Mouse (Mus musculus) T-helper 17 cell (primary cell): ENCODE measurements around the gene Mroh7.

ENCODE experiments used
- in situ Hi-C, 2 experiments: fragments of 300-600 bp; cut with MboI, MseI; formaldehyde crosslinking; loops; 1 replicate in 1 of 2; 2 replicates in 1 of 2; pipeline ENCODE4 v1.15.1; 2025; ENCODE audit warnings: high pct_unique_total_duplicates in 2 of 2

Gene Mroh7

GRCm38 (mm10) chr4:106699989-106700388 lies 30.7 kb downstream of the Mroh7 start:
- in situ Hi-C loops = no loop called here

GRCm38 (mm10) chr4:106693841-106694430 lies 36.8 kb downstream of the Mroh7 start:
- in situ Hi-C loops = no loop called here

GRCm38 (mm10) chr4:106688636-106689296 lies 42.0 kb downstream of the Mroh7 start:
- in situ Hi-C loops = no loop called here

GRCm38 (mm10) chr4:106680955-106681354 lies 49.8 kb downstream of the Mroh7 start:
- in situ Hi-C loops = no loop called here

GRCm38 (mm10) chr4:106679152-106679551 lies 51.6 kb downstream of the Mroh7 start:
- in situ Hi-C loops = no loop called here

GRCm38 (mm10) chr4:106678442-106679118 lies 52.1 kb downstream of the Mroh7 start, which contains the start of gene Ttc4:
Ttc4 (minus strand) TSS chr4:106678944.
- in situ Hi-C loops = no loop called here

- in situ Hi-C loops = no loop called here
Observed at GRCm38 (mm10) chr4:106676749-106677148, 54.0 kb downstream of the Mroh7 start.

- in situ Hi-C loops = no loop called here
Observed at GRCm38 (mm10) chr4:106666546-106666945, 64.2 kb downstream of the Mroh7 start.

GRCm38 (mm10) chr4:106665673-106666072 lies 65.1 kb downstream of the Mroh7 start:
- in situ Hi-C loops = no loop called here

- in situ Hi-C loops = no loop called here
Observed at GRCm38 (mm10) chr4:106665269-106665668, 65.5 kb downstream of the Mroh7 start.

GRCm38 (mm10) chr4:106664697-106665096 lies 66.0 kb downstream of the Mroh7 start:
- in situ Hi-C loops = no loop called here

GRCm38 (mm10) chr4:106663956-106664470 lies 66.7 kb downstream of the Mroh7 start:
- in situ Hi-C loops = no loop called here

GRCm38 (mm10) chr4:106655681-106656080 lies 75.0 kb downstream of the Mroh7 start:
- in situ Hi-C loops = no loop called here

- in situ Hi-C loops = no loop called here
Observed at GRCm38 (mm10) chr4:106653051-106653450, 77.7 kb downstream of the Mroh7 start.

GRCm38 (mm10) chr4:106652546-106652945 lies 78.2 kb downstream of the Mroh7 start:
- in situ Hi-C loops = no loop called here

- in situ Hi-C loops = no loop called here
Observed at GRCm38 (mm10) chr4:106650833-106651527, 79.7 kb downstream of the Mroh7 start, which contains the start of gene Pars2. Pars2 (plus strand) TSS chr4:106651069.

GRCm38 (mm10) chr4:106647137-106647536 lies 83.6 kb downstream of the Mroh7 start:
- in situ Hi-C loops = no loop called here

GRCm38 (mm10) chr4:106645797-106646196 lies 84.9 kb downstream of the Mroh7 start:
- in situ Hi-C loops = no loop called here

GRCm38 (mm10) chr4:106644218-106644610 lies 86.5 kb downstream of the Mroh7 start:
- in situ Hi-C loops = no loop called here

GRCm38 (mm10) chr4:106643483-106644217 lies 87.1 kb downstream of the Mroh7 start:
- in situ Hi-C loops = no loop called here

GRCm38 (mm10) chr4:106634086-106634479 lies 96.6 kb downstream of the Mroh7 start:
- in situ Hi-C loops = loop anchor here (5.0 kb wide), 1 partner anchor 73 kb away; no protein-coding TSS in a partner anchor
